Mouse (Mus musculus) intestine, embryonic 16.5 days (tissue): Measurements from ENCODE around the gene Rpsa. TPM values are rescaled to one million over a fixed set of nuclear protein-coding genes. Genes with fewer than 3 reads are reported as not detected.

Source experiments
- ATAC-seq: fragments of 200-750 bp; cut with Nextera tagmentation; 2 replicates; pipeline ENCODE4 v1.8.0; 2017; ENCODE audit warnings: moderate TSS enrichment, moderate library complexity
- H3K27ac ChIP-seq: fragments of 300-500 bp; sonication (generic); 2 replicates; pipeline ENCODE4 v1.5.1; 2014; ENCODE audit warnings: mild to moderate bottlenecking, low read length
- H3K27me3 ChIP-seq: fragments of 300-500 bp; sonication (generic); replicated peaks from 2 replicates; pipeline ENCODE4 v1.6.1; 2014; ENCODE audit warnings: low read length, control low read depth, mixed read lengths; ENCODE audit not compliant: control insufficient read depth, insufficient read depth
- H3K36me3 ChIP-seq: fragments of 300-500 bp; sonication (generic); 2 replicates; pipeline ENCODE4 v1.6.1; 2014; ENCODE audit warnings: low read length, control low read depth; ENCODE audit not compliant: control insufficient read depth, insufficient read depth
- H3K4me1 ChIP-seq: fragments of 300-500 bp; sonication (generic); 2 replicates; pipeline ENCODE4 v1.6.1; 2014; ENCODE audit warnings: low read length, control low read depth, mixed read lengths; ENCODE audit not compliant: control insufficient read depth, insufficient read depth
- H3K4me2 ChIP-seq: fragments of 300-500 bp; sonication (generic); 2 replicates; pipeline ENCODE4 v1.6.1; 2014; ENCODE audit warnings: low read depth, low read length, control low read depth
- H3K4me3 ChIP-seq: fragments of 300-500 bp; sonication (generic); 2 replicates; pipeline ENCODE4 v1.5.1; 2014; ENCODE audit warnings: mild to moderate bottlenecking, low read length
- H3K9ac ChIP-seq: fragments of 300-500 bp; sonication (generic); 2 replicates; pipeline ENCODE4 v1.6.1; 2014; ENCODE audit warnings: low read depth, low read length
- H3K9me3 ChIP-seq: fragments of 300-500 bp; sonication (generic); 2 replicates; pipeline ENCODE4 v1.6.1; 2016; ENCODE audit warnings: low read length, control low read depth; ENCODE audit not compliant: control insufficient read depth
- WGBS: fragments of 180-500 bp; shearing (Covaris S2); extraction: QIAGEN DNeasy Blood & Tissue Kit; methylation state at CpG from one replicate; pipeline ENCODE4 v1.1.7; 2014; 5-methylcytosine and 5-hydroxymethylcytosine counted together
- polyA plus RNA-seq: library from polyadenylated mRNA; unstranded; fragments of >200 nt; fragmentation: Nextera tagmentation; extraction: Ambion mirVana; gene quantifications from 2 replicates; pipeline ENCODE4 v1.2.1, GENCODE M21; 2015

Rpsa gene
- polyA plus RNA-seq, 1 experiment from 2014 or later: 1,381 TPM

DNA sequence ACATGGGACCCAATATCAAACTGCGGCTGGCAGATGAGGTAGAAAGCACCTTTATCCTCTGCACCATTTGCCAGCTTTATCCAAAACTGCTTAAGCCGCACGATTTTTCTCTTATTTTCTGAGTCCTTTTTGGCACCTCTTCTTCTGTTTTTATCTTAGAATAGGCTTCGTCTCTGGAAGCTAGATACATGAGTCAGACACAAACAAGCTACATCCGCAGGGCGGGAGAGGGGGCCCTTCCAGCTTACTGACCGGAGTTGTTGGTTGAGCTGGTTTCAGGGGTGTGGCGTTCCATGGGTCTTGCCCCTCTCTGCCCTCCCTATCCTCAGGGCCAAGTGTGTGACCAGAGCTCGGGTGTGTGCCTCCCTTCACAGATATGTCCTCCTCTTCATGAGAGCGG is 51.3 kb downstream of the Rpsa start:
- Histone ChIP-seq H3K9ac (no peak overlapping the region), H3K9me3 (no peaks in the 10 kb centered on the region), H3K27me3 (no peaks in the 10 kb centered on the region), H3K36me3 (no peaks in the 10 kb centered on the region), H3K27ac (no peak overlapping the region), H3K4me2 (no peak overlapping the region), H3K4me3 (no peak overlapping the region), H3K4me1 (no peaks in the 10 kb centered on the region)
- ATAC-seq: no peak
- WGBS: 77% methylated on average over 10 of the region's 10 CpGs

Other genes with a start within 250 kb of the Rpsa start
- 34.0 and 36.7 TPM in 2 replicates for gene Wdr48, start 232.8 kb upstream of the Rpsa start, polyA plus RNA-seq
- 39.3 and 39.5 TPM in 2 replicates for gene Gorasp1, start 190.1 kb upstream of the Rpsa start, polyA plus RNA-seq
- gene Ttc21a, start 190.1 kb upstream of the Rpsa start, polyA plus RNA-seq: 0.04 TPM in 1 of 2 replicates, not detected in the other
- 5.0 and 5.1 TPM in 2 replicates for gene Csrnp1, start 143.0 kb upstream of the Rpsa start, polyA plus RNA-seq
- 0.06 and 0.07 TPM in 2 replicates for gene Xirp1, start 104.1 kb upstream of the Rpsa start, polyA plus RNA-seq
- 8.3 and 9.2 TPM in 2 replicates for gene Cx3cr1, start 57.8 kb upstream of the Rpsa start, polyA plus RNA-seq
- gene Ccr8, start 35.6 kb upstream of the Rpsa start, polyA plus RNA-seq: 0.70 and 0.72 TPM in 2 replicates
- gene Slc25a38, start 17.3 kb upstream of the Rpsa start, polyA plus RNA-seq: 24.3 and 28.9 TPM in 2 replicates
- not detected in 2 replicates for gene Mobp, start 22.0 kb downstream of the Rpsa start, polyA plus RNA-seq
- 0.87 and 0.94 TPM in 2 replicates for gene Myrip, start 173.8 kb downstream of the Rpsa start, polyA plus RNA-seq